20 mouse cellular contexts compared by ENCODE assay signal in the genomic region with DNA sequence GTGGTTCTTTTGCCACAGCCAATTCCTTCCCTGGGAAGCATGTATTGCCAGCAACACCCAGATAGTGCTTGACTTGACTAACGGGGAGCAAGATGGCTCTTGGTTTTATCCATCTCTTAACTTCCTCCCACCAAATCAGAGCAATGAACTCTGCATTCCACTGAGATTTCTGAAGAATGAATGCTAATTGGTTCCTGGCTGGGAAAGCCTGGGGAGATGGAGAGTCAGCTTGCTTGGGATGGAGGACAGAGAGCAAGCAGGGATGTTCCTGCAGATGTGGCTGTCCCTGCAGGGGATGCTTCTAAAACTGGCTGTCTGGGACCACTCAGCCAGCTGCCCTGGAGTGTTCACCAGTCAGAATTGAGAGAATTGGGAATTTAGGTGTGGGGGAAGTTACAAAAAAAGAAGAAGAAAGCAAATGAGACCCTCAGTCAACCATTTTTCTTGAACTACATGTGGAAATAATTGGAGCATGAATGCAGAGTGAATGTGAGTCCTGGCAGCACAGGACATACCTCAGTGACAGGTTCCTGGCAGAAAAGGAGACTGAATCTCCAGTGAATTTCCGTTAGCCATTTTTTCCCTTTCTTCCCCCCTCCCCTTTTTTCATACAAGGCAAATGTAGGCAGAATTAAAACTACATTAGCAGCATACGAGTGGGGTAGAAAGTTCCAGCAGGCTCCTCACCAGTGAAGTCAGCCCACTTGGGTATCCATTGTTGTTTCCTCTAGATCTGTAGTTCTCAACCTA. TPM values are rescaled to one million over a fixed set of nuclear protein-coding genes. Genes with fewer than 3 reads are reported as not detected.
DNase-seq lines count a peak whose midpoint lies in the region; ATAC-seq and TF ChIP-seq lines count a peak whose summit lies in the region.
"Had no signal": no experiment of that assay in that cellular context is flagged by ENCODE, and none has a peak within 500 bp of the region (broad histone marks: within the 10 kb centered on the region; RNA-seq: fewer than 3 reads in every experiment).

No protein-coding gene starts in this region.

- no peak overlapping the region for H3K4me2 ChIP-seq in heart, embryonic 13.5 days
- H3K4me2 ChIP-seq in kidney, postnatal 0 days (ENCODE audit: low read length): no peak overlapping the region
- H3K4me2 ChIP-seq in embryonic facial prominence, embryonic 15.5 days (replicated peaks): no peak overlapping the region
- H3K4me2 ChIP-seq: forebrain, embryonic 12.5 days; hindbrain, embryonic 12.5 days; midbrain, embryonic 12.5 days had no signal

- no peak overlapping the region for H3K4me3 ChIP-seq in heart, embryonic 13.5 days
- no peak overlapping the region for H3K4me3 ChIP-seq in kidney, postnatal 0 days (replicated peaks; ENCODE audit: low read depth, low read length)
- H3K4me3 ChIP-seq in embryonic facial prominence, embryonic 15.5 days (replicated peaks): no peak overlapping the region
- H3K4me3 ChIP-seq: forebrain, embryonic 12.5 days; hindbrain, embryonic 12.5 days; midbrain, embryonic 12.5 days had no signal

- WGBS in heart, embryonic 13.5 days: 50% methylated on average over 3 of the region's 3 CpGs
- 61% methylated on average over 3 of the region's 3 CpGs for WGBS in kidney, postnatal 0 days
- WGBS in embryonic facial prominence, embryonic 15.5 days: 36% methylated on average over 3 of the region's 3 CpGs

- no peak for TF ChIP-seq CTCF in kidney, postnatal 0 days (IDR thresholded peaks at IDR 0.05; ENCODE audit: low read depth)

- peaks cover 49% of the 10 kb centered on the region for H3K4me1 ChIP-seq in heart, embryonic 13.5 days
- peaks cover 15% of the 10 kb centered on the region for H3K4me1 ChIP-seq in kidney, postnatal 0 days (replicated peaks; ENCODE audit: insufficient read depth, low read length)
- H3K4me1 ChIP-seq in embryonic facial prominence, embryonic 15.5 days: peaks cover 62% of the 10 kb centered on the region

- H3K27me3 ChIP-seq in heart, embryonic 13.5 days (replicated peaks): no peaks in the 10 kb centered on the region
- H3K27me3 ChIP-seq in kidney, postnatal 0 days (ENCODE audit: insufficient read depth, low read length): no peaks in the 10 kb centered on the region
- H3K27me3 ChIP-seq in embryonic facial prominence, embryonic 15.5 days: no peaks in the 10 kb centered on the region
- H3K27me3 ChIP-seq: forebrain, embryonic 12.5 days; hindbrain, embryonic 12.5 days; midbrain, embryonic 12.5 days had no signal

- intact Hi-C loops in heart, postnatal 14 days (cut with DNase I): loop anchor here (5.0 kb wide), 1 partner anchor 699 kb away; no protein-coding TSS in a partner anchor

- DNase-seq in heart, postnatal 14 days: no peak
- peak; percentile 72 for DNase-seq in kidney, postnatal 0 days (ENCODE audit: low spot score)
- DNase-seq in kidney, adult 18-20 months: no peak
- DNase-seq in 3T3-L1 (ENCODE audit: low read depth, low spot score): peak; percentile 86
- no peak for DNase-seq in spleen, postnatal 10 days (ENCODE audit: low spot score in 2 of 2)
- no peak for DNase-seq in frontal cortex, postnatal 10 days (ENCODE audit: low spot score in 2 of 2)
- DNase-seq: adrenal gland, adult 2 months; cerebellum, adult 11-12 months; cerebellum, postnatal 36 days; gastrocnemius, postnatal 36 days; kidney, adult 2 months; liver; right cerebral cortex, adult 18-20 months had no signal

- no peak for ATAC-seq in heart, embryonic 13.5 days (ENCODE audit: extremely low read depth, insufficient number of reproducible peaks, low FRiP score, low TSS enrichment)
- no peak for ATAC-seq in kidney, postnatal 0 days (replicated peaks; ENCODE audit: low FRiP score, low read depth)
- 0 out of 2 replicates have a peak, but pooled peaks have one; percentile 47 for ATAC-seq in embryonic facial prominence, embryonic 15.5 days (ENCODE audit: insufficient number of reproducible peaks, low FRiP score, low TSS enrichment, low read depth)

- H3K9ac ChIP-seq in heart, embryonic 13.5 days: no peak overlapping the region
- no peak overlapping the region for H3K9ac ChIP-seq in kidney, postnatal 0 days (ENCODE audit: low read depth, low read length)
- no peak overlapping the region for H3K9ac ChIP-seq in embryonic facial prominence, embryonic 15.5 days
- H3K9ac ChIP-seq: forebrain, embryonic 12.5 days; hindbrain, embryonic 12.5 days; midbrain, embryonic 12.5 days had no signal

- H3K36me3 ChIP-seq in heart, embryonic 13.5 days: peaks cover 86% of the 10 kb centered on the region
- H3K36me3 ChIP-seq in kidney, postnatal 0 days (ENCODE audit: insufficient read depth, low read length): peaks cover 8% of the 10 kb centered on the region
- peaks cover 27% of the 10 kb centered on the region for H3K36me3 ChIP-seq in embryonic facial prominence, embryonic 15.5 days

- peaks cover 7% of the 10 kb centered on the region; the same call in 1 of the 2 replicates for H3K9me3 ChIP-seq in heart, embryonic 13.5 days
- H3K9me3 ChIP-seq in kidney, postnatal 0 days (replicated peaks; ENCODE audit: low read length): no peaks in the 10 kb centered on the region
- no peaks in the 10 kb centered on the region for H3K9me3 ChIP-seq in embryonic facial prominence, embryonic 15.5 days (replicated peaks)
- H3K9me3 ChIP-seq: forebrain, embryonic 12.5 days had no signal

- H3K27ac ChIP-seq in heart, embryonic 13.5 days (replicated peaks): peak overlapping the region; percentile 86
- peak overlapping the region; percentile 5; the same call in 1 of the 2 replicates for H3K27ac ChIP-seq in kidney, postnatal 0 days
- H3K27ac ChIP-seq in embryonic facial prominence, embryonic 15.5 days (replicated peaks): peak overlapping the region; percentile 82
- H3K27ac ChIP-seq: forebrain, embryonic 12.5 days; hindbrain, embryonic 12.5 days; macrophage; midbrain, embryonic 12.5 days had no signal

RNA-seq across cellular contexts. Expression of gene Fstl1, which starts 29.2 kb away (rescaled TPM):
- polyA plus RNA-seq in heart, embryonic 13.5 days (2015; fragmentation: Nextera tagmentation; extraction: Ambion mirVana): 429 and 466 TPM in 2 replicates
- 100 to 1,000 TPM; 221 to 228 TPM for total RNA-seq in heart, postnatal 14 days (2021)
- 641 and 681 TPM in 2 replicates for polyA plus RNA-seq in kidney, postnatal 0 days (2015; fragmentation: Nextera tagmentation; extraction: Ambion mirVana)
- 725 and 741 TPM in 2 replicates for polyA plus RNA-seq in embryonic facial prominence, embryonic 15.5 days (2015; fragmentation: Nextera tagmentation; extraction: Ambion mirVana)

RNA-seq across cellular contexts. Expression of gene Gm36028, which starts 55.0 kb away (rescaled TPM):
- polyA plus RNA-seq in heart, embryonic 13.5 days (2015; fragmentation: Nextera tagmentation; extraction: Ambion mirVana): 0.31 and 0.57 TPM in 2 replicates
- under 1 TPM; 0.37 to 0.43 TPM for total RNA-seq in heart, postnatal 14 days (2021)
- polyA plus RNA-seq in kidney, postnatal 0 days (2015; fragmentation: Nextera tagmentation; extraction: Ambion mirVana): 1.9 and 2.8 TPM in 2 replicates
- polyA plus RNA-seq in embryonic facial prominence, embryonic 15.5 days (2015; fragmentation: Nextera tagmentation; extraction: Ambion mirVana): 0.19 and 0.20 TPM in 2 replicates
- total RNA-seq: gastrocnemius, postnatal 36 days; left cerebral cortex, adult 18-20 months had no signal
- polyA plus RNA-seq: macrophage had no signal

Comparison
In these comparisons a context has a peak if more than half of its experiments do, and no peak if none do; other contexts are left out.
1. DNase-seq: peak in kidney, postnatal 0 days (single experiment) and 3T3-L1 (single experiment); none in heart, postnatal 14 days (0 of 2), kidney, adult 18-20 months (single experiment), spleen, postnatal 10 days (0 of 2) and frontal cortex, postnatal 10 days (0 of 2).
2. H3K27ac ChIP-seq: peak in every context shown above with its lines; median percentile 86 in heart, embryonic 13.5 days; 82 in embryonic facial prominence, embryonic 15.5 days; 5 in kidney, postnatal 0 days.